Comparison of ENCODE assay signal across 15 mouse cellular contexts in the genomic region with DNA sequence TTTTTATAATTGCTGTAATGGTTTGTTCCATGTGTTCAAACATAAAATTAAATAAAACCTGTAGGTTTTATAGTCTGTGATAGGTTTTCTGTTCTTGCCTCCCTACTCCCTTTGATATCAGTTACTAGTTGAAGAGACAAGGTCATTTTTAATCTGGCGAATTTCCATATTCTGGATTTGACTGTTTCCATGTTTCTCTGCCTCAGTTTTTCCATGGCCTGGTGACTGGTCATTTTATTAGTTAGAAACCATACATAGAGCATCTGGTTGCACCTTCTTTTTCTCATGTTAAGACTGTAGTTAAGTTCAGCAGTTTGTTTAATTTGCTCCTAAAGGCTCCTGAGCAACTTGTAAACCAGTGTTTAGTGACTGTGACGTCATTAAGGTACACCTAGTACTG.
DNase-seq lines count a peak whose midpoint lies in the region; TF ChIP-seq lines count a peak whose summit lies in the region.
"Had no signal": no experiment of that assay in that cellular context is flagged by ENCODE, and none has a peak within 500 bp of the region (broad histone marks: within the 10 kb centered on the region; RNA-seq: fewer than 3 reads in every experiment).

No protein-coding gene starts in this region.

- in situ Hi-C loops in CH12.LX (cut with MboI; ENCODE audit: low pct_ligation_motif_present, low pct_unique_long_range_greater_than_20kb, low sequenced_read_pairs): no loop called here

- H3K79me2 ChIP-seq in CH12.LX (replicated peaks; ENCODE audit: control insufficient read depth, extremely low read depth, insufficient read depth, poor library complexity, severe bottlenecking): no peaks in the 10 kb centered on the region

- no peak overlapping the region for H3K9ac ChIP-seq in CH12.LX (ENCODE audit: insufficient read depth, low read depth)

- H3K36me3 ChIP-seq in CH12.LX (replicated peaks in 1 of 2; ENCODE audit: control insufficient read depth in 1 of 2, insufficient read depth in 1 of 2, low read length in 1 of 2): peaks cover 47 to 81% of the 10 kb centered on the region in 2 experiments

- no peak overlapping the region for H3K4me2 ChIP-seq in CH12.LX (ENCODE audit: insufficient read depth, low read depth, poor library complexity, severe bottlenecking)

- no peak for TF ChIP-seq POLR2A in CH12.LX (IDR thresholded peaks at IDR 0.05; ENCODE audit: low read depth, low read length)

- TF ChIP-seq CTCF in CH12.LX (conservative IDR thresholded peaks at IDR 0.05 in 1 of 2, IDR thresholded peaks at IDR 0.05 in 1 of 2; ENCODE audit: low read depth in 2 of 2, low read length in 2 of 2): no peak

- peak; percentile 49; the same call in 1 of the 2 replicates for TF ChIP-seq EP300 in CH12.LX (IDR thresholded peaks at IDR 0.05; ENCODE audit: low read length)

- dilution Hi-C loops in CH12.LX (cut with MboI; ENCODE audit: extremely low pct_ligation_motif_present, extremely low pct_unique_long_range_greater_than_20kb, low sequenced_read_pairs): no loop called here

- H3K4me1 ChIP-seq in CH12.LX (ENCODE audit: control insufficient read depth in 1 of 2, insufficient read depth in 2 of 2): no peaks in the 10 kb centered on the region; a peak in 1 of 4 replicates

- H3K9me3 ChIP-seq in CH12.LX (replicated peaks; ENCODE audit: low read length): no peaks in the 10 kb centered on the region

- TF ChIP-seq RAD21 in CH12.LX (IDR thresholded peaks at IDR 0.05; ENCODE audit: low read depth, low read length): no peak

- H3K27me3 ChIP-seq in CH12.LX (replicated peaks): no peaks in the 10 kb centered on the region
- H3K27me3 ChIP-seq: Patski had no signal

- DNase-seq in CH12.LX (ENCODE audit: extremely low read depth): no peak
- DNase-seq in cerebellum, postnatal 36 days: no peak
- DNase-seq: adrenal gland, adult 2 months; adrenal gland, adult 8-10 months; adrenal gland, postnatal 10 days; adrenal gland, postnatal 14 days; adrenal gland, postnatal 25 days; adrenal gland, postnatal 36 days; B cell, adult 2 months; cerebellum, adult 11 months; cerebellum, adult 11-12 months; cerebellum, adult 18-20 months; cerebellum, adult 2 months; cerebellum, adult 8-10 months had no signal

- no peak overlapping the region for H3K27ac ChIP-seq in CH12.LX (ENCODE audit: insufficient read depth, low read depth)

- no peak overlapping the region for H3K4me3 ChIP-seq in CH12.LX (replicated peaks in 1 of 3; ENCODE audit: low read depth in 2 of 3, low read length in 2 of 3, poor library complexity in 1 of 3)

TF ChIP-seq in CH12.LX, 34 proteins besides CTCF, POLR2A, EP300 and RAD21:
- TF ChIP-seq ELF1 (IDR thresholded peaks at IDR 0.05; ENCODE audit: low read depth, low read length) (no peak), JUND (conservative IDR thresholded peaks at IDR 0.05; ENCODE audit: low read depth, low read length) (peak; percentile 53; the same call in 1 of the 2 replicates), JUN (IDR thresholded peaks at IDR 0.05; ENCODE audit: insufficient read depth, low read depth, low read length) (peak; percentile 51; the same call in 1 of the 2 replicates), IRF4 (IDR thresholded peaks at IDR 0.05; ENCODE audit: low read depth, low read length) (peak; percentile 51; the same call in 1 of the 2 replicates)
